Mouse (Mus musculus) cerebellum, postnatal 25 days (tissue): ENCODE data around the gene Edem3.
A peak's percentile ranks its signal among the peaks of the same experiment; 100 is the strongest.
"Not testable (repeated sequence)": the region's sequence is repeated elsewhere in the genome, so short reads cannot be mapped to it uniquely, and the experiment has no call there.

Experiments
- DNase-seq, 2 experiments: peaks; one replicate each; pipeline ENCODE4 v3.0.0; 2021; ENCODE audit warnings: mixed read lengths in 2 of 2

The Edem3 gene

DNA sequence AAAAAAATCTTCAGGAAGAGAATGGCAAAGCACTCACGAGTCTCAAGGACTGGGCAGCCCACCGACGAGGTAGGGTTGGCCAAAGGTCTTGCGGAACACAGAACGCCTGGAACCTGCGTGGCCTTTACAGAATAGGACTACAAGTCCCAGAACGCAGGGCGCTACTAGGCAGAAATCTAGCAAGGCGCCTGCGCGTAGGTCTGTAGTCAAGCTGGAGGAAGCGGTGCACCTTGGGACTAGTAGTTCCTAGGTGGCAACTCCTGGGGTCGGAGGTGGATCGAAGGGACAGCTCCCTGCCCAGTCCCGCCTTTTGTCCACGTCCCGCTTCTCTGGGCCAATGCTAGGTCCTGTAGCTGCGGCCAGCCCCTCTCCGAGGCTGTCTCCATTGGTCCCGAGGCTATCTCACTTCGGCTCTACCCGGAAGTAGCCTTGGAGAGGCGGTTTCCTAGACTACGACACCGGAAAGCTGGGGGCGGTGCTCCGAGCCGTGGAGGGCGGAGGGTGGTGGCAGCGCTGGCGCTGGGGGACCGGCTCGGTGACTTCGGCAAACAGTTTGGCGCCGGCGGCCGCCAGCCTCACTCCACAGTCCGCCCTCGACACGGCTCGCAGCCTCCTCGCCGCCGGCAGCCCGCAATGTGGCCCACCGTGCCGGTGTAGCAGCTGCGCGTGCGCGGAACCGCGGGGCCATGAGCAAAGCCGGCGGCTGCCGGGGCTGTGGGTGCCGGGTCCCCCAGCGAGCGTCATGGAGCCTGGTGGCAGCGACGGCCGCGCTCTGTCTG, at the start of gene Edem3:
Gene Edem3, plus strand, starts transcription at position 491 of the 779 bp plus-strand sequence.
- DNase-seq: peak; percentile 95 to 97

DNA sequence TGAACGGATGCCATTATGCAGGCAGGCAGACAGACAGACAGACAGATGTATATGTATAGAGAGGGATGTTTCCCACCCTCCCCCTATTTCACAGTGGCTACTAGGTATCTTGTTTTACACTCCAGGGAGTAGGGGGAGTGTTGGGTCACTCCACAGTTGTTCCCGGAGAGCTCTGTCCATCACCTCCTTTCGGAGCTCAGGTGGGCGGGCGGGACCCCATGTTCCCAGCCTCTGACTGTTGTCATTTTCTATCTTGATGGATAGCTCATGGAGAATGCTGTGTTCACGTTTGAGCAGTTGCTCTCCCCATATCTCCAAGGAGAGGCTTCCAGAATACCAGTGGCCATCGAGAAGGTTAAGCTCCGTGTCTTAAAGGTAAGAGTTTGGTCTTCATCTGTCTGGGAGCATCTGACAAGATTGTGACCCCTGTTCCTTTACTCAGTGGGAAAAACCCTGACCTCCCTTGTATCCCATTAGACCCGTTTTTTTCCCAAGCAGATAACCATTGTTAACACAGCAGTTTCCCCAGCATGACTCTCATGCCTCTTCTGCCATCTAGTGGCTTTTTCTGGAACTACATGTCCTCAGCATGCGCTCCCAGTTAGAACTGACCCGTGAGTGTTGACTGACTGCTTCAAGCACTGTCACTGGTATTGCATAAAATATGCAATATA, 49.3 kb upstream of the Edem3 start:
- DNase-seq: peak; percentile 78 to 87

DNA sequence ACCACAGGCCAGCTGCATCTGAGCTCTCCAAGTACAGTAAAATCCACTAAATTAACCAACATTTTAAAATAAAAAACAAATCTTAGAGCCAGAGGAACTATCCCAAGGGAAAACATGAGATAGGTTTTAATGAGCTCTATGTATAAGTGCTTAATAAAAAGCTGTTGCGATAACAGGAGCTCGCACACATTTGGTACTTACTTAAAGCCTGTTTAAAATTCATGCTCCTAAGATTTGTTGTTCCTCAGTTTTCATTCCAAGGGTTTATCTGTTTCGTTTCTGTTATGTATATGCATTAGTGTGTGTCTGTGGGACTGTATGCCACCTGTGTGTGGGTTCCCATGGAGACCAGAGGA, 48.8 kb upstream of the Edem3 start:
- DNase-seq: no peak

DNA sequence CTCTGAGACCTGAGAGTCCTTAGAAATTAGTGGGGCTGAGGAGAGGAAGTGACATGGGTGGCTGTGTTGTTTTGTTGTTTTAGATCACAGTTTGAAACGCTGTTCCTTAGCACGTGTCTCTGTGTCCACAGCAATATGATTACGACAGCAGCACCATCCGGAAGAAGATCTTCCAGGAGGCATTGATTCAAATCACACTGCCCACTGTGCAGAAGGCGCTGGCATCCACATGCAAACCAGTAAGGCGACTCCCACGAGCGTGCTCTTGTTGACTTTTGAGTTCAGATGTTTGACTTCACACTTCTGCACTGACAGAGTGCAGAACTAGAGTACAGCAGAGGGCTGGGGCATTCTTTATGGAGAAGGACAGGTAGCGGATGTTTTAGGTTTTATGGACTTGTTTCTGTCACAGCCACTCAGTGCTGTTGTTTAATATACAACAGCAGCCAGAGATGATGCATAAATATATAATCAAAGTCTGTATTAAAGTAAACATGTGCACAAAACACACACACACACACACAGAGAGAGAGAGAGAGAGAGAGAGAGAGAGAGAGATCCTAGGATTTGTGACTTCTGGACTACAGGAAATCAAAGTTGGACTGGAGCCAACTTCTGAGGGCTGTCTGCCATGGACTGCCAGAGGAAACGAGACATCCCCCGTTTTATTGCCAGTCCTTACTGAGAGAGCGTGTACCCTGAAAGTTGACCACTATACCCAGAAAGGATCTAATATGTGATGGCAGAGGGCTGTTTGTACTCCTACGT, 46.0 kb upstream of the Edem3 start:
- DNase-seq: peak in 1 of 2 experiments; percentile 49

DNA sequence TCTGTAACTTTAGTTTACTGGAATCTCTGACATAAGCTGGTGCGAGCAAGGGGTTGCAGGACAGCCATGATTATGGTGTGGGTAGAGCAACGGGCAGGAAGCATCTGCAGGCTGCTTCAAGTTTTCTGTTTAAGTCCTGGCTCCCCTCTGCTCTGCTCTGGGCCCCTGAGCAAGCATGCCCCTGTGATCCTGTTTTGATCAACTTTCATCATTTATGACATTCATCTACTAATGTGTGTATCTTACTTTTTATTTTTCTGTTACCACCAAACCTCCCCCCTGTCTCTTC, 45.5 kb upstream of the Edem3 start:
- no peak for DNase-seq

DNA sequence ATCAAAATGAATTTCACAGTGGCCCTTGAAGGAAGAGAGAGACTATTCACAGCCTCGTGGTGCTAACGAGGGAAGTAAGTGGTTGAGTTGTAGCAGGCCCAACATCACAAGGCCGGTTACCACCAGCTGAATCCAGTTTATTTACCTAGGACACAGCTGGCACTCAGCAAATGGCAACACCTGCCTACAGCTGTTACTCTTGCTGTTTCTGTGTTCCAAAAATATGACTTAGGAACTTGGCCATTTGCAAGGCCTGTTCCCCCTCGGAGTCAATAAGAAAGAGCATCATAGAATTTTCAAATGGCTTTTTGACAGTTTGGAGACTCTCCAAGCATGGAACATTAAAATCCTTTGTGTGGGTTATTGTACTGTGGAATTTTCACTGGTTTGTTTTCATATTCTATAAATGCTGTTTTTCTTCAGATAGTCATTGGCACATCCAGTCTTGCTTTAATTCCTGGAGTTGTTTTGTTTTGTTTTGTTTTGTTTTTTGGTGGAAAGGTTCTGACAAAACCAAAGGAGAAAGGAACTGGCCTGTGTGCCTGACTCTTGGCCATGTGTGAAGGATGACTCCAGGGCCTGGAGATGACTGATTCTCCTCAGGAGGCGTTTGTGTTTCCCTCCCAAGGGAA, 44.6 kb upstream of the Edem3 start:
- DNase-seq: no peak

DNA sequence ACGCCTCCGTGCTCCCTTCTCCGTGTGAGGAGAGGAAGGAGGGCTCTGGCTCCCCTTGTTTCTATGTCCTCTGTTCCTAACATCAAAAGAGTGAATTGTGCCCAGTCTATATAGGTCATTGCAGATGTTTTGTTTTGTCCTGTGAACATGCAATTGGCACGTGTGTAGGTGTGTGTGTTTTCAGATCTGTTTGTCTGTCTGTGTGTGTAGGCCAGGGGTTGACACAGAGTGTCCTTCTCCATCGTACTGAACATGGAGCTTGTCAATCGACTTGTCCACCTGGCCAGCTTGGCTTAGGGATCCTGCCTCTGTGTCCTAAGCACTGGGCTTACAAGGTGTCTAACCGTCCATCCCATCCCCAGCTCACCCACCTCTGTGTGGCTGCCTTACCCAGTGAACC, 44.1 kb upstream of the Edem3 start:
- no peak for DNase-seq

DNA sequence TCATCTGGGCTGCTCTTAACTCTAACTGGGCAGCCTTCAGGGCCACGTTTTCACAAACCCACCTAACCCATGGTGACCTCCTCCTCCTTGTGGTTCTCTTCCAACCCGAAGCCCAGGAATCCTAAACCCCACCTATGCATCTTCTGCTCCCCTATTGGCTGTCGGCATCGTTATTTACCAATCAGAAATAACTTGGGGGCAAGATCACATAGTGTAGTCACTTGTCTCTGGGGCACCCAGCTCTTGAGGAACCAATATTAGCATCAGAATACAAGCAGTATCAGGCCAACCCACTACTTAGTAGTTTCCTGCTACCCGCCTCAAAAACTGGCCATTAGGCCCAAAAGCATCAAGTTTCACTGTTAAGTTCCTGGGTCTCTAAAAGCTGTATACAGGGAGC, 42.5 kb upstream of the Edem3 start:
- no peak for DNase-seq

DNA sequence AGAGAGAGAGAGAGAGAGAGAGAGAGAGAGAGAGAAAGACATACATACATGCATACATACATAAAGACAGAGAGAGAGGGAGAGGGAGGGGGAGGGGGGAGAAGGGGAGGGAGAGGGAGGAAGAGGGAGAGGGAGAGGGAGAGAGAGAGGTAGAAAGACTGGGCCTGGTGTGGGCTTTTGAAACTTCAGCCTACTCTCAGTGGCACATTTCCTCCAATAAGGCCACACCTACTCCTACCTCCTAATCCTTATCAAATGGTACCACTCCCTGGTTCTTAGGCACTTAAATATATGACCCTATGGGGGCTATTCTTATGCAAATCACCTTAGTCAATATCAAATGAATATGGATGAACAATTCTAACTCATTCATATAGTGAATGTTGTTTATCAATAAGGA, 41.5 kb upstream of the Edem3 start:
- DNase-seq: no peak

DNA sequence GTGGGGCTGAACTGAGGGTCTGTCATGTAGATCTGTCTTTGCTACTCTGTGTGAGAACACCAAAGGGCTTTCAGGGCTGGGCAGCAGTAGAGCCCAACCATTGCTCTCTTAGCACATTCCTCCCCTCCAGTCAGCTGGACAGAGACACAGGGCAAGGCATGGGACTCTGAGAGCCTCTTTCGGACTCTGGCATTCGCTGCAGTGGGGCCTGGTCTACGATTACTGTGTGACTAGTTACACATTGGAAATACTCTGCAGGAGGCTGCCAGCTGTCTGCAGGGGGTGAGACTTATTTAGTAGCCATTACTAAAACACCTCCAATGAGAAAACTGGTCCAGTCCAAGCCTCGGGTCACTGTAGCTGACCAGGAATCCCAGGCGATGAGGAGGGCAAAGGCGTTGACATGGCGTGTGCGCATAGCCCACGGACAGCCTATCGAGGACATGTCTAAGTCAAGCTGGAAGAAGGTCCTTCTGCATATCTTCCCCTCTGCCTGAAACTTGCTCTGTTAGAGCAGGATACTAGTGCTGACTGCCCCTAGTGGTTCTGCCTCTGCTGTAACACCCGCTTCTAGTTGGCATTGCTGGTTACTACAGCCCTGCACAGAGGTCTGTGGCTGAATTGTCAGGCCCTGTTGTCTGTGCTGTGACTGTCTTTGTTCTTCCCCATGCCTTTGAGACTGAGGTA, 39.0 kb upstream of the Edem3 start:
- no peak for DNase-seq

DNA sequence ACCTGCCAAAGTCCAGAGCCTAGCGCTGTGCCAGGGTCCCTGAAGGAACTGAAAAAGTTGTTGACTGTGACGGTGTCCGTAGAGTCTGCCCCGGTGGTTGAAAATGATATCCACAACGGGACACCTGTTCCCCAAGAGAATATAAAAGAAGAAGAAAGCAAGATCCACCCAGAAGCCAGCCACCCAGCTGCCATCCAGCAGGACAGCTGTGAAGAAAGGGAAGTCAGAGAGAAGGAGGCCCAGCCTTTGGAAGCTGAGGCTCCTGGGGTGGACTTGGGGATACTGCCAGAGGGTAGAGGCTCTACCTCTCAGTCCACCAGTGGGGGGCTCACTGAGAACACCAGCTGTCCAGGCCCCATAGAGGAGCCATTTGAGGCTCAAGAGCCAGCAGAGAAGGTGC, 37.5 kb upstream of the Edem3 start:
- DNase-seq: no peak

DNA sequence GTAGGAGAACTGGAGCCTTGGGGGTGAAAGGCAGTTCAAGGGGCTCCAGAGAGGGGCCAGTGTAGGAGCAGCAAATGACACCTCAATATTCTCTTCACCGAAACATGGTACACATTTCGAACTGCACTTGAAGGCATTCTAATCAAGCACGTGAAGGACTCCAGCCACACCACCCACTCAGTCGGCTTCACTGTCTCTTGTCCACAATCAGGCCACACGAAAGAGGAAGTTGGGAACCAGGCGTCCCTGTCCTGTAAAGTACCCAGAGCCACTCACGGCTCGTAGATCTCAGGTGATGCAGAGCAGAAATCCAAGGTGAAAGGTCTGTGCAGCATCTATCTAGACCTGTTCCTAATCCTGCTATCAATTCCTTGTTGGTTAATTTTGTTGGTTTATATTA, 36.6 kb upstream of the Edem3 start:
- no peak for DNase-seq

DNA sequence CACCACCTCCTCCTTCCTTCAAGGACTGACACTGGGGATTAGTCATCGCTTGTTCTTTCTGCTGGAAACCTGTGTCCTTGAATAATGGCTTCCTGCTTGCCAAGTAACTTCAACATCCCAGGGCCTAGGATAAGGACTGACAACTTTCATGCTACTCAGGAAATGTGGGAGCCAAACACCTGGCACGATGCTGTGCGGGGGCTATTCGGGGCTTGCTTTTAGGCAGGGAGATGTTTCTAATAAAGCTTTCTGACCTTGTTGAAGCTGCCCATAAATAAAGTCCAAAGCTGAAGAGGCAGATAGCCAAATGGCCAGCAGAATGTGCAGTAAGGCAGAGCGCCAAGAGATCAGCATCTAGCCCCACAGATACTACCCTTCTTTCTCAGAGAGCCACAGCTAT, 35.3 kb upstream of the Edem3 start:
- DNase-seq: peak; percentile 28 to 39

DNA sequence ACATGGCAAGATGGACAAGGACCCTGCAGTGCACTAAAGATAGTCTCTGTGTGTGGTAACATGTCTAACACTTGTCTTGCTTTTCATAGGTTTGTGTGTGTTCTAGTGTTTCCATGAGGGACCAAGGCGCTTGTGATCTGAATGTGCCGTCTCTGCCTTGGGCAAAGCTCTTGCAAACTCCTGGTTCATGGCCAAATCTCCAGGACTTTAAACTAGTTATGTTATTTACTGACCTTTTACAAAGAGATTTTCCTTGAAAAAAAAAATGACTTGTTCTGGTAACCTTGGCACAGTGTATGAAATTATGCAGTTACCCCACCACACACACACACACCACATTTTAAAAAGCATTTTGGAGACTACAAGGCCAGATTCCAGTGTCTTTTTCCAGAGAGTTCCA, 34.6 kb upstream of the Edem3 start:
- no peak for DNase-seq

DNA sequence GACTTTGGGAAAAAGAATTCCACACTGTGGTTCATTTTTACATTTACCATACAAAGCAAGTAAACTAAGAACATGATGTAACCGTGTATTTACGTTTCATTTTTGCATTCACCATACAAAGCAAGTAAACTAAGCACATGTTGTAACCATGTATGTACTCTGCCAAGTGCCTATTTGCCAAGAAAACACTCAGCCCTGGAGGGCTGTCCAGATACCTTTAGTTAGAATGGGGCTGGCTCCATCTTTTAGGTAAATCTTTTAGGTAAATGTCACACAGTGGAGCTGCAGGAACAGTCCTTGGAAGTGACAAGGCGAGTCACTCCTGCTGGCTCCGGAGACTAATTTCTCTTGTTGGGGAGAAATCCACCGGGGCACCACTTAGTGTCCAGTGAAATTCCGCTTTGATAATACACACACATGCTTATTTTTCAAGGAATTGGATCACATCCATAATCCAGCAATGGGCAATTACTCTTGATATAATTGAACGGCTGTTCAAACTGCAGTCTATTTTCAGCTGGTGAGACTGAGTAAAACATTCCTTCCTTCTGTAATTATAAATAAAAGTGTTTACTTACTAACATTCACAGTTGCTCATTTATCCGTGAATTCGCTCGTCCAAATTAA, 33.7 kb upstream of the Edem3 start:
- DNase-seq: no peak

DNA sequence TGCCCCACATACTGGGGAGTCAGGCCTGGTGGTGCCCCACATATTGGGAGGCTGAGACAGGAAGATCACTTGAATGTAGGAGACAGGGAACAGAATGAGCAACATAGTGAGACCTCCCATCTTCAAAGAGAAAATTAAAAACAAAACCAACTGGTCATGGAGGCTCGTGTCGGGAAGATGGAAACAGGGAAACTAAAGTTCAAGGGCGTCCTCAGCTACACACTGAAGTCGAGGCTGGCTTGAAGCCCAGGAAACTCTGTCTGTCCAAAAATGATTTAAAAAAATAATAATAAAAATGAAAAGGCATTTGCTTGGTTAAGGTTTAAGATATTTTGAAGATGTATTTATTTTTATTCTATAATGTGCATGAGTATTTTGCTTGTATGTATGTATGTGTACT, 31.4 kb upstream of the Edem3 start:
- DNase-seq: no peak

DNA sequence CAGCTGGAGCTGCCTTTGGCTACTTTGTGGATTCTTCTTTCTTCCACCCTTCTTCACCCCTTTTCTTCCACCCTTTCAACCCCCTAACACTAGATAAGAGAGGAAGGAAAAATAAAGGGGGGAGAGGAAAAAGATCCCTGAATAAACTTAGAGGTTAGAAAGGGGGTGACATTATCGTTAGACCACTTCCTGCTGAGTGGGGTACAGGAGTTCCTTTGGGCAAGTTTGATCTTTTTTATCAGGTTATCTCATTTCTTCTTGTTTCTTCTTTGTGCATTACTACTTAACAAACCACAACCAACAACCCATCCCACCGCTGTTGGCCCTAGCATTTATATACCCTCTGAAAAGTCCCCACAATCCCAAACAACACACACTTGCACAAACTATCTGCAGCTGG, 29.6 kb upstream of the Edem3 start:
- no peak for DNase-seq

DNA sequence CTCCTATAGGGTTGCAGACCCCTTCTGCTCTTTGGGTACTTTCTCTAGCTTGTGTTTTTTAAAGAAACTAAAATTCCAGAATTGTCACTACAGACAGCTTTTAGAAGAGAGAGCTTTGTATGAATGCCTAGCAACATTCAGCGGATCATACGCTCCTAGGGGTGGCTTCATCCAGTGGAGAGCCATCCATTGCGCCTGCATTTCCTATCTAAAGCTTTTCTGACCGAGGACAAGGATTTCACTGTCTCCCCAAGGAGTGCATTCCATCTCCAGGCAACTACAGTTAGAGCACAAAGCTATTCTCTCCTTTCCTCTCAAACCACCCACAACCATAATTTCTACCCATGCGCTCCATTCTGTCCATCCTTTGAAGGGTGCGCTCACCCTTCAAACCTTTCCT, 28.8 kb upstream of the Edem3 start:
- DNase-seq: no peak

DNA sequence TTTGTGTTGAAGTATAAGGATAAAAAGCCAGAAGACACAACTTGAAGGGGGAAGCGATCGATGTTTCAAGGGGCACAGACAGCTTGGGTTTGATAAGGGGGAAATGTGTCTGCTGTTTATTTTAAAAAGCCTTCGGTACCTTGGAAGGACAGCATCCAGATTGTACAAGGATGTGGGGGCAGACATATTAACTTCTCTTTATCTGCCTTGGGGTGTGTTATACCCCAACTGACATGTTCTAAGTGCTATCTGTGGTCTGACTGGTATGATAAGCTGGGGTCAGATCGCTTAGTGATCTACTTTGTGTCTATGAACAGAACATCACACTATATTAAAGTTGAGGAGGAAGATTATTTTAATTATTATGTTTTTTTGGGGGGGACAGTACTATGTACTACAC, 27.0 kb upstream of the Edem3 start:
- no peak for DNase-seq

DNA sequence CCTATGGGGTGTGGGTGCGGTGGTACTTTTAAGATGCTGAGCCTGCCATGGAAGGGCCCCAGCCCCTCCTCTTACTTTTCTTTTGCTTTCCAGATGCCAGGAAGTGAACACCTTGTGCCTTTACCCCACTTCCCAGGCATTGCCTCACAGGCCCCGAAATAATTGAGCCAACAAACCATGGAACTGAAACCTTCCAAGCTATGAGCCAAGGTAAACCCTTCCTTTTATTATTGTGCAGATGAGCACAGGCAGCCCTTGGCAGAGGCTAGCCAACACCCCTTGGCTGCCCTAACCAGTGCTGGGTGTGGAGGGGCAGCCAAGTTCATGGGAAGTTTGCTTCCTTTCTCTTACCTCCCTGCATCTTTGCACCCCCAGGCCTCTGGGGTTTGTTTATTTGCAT, 18.0 kb upstream of the Edem3 start:
- DNase-seq: no peak

DNA sequence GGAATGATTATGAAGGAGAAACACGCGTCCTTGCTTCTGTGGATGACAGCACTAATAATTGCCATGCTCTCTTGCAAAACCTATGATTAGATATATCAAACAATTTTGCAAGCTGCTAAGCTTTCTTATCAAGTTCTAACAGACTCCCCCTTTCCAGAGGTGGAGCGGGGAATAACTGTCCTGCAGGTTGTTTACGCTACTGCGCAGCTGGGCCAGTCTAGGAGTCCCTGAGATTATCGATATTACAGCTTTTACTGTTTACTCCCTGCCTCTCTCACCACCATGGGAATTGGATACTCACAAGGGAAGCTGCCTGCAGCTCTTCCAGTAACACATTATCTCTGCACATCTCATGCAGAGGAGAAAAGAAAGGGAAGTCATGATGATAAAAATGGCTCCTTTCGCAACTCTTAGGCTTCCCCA, 14.0 kb upstream of the Edem3 start:
- no peak for DNase-seq

DNA sequence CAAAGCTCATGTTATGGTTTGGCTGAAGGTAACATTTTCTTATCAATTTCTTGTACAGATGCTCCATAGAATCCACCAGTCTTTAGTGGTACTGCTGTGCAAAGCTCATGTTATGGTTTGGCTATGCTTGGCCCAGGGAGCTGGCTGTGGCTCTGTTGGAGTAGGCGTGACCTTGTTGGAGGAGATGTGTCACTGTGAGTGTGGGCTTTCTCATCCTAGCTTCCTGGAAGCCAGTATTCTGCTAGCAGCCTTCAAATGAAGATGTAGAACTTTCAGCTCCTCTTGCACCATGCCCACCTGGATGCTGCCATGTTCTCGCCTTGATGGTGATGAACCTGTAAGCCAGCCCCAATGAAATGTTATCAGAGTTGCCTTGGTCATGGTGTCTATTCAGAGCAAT, 5.3 kb upstream of the Edem3 start:
- DNase-seq: not testable (repeated sequence)

DNA sequence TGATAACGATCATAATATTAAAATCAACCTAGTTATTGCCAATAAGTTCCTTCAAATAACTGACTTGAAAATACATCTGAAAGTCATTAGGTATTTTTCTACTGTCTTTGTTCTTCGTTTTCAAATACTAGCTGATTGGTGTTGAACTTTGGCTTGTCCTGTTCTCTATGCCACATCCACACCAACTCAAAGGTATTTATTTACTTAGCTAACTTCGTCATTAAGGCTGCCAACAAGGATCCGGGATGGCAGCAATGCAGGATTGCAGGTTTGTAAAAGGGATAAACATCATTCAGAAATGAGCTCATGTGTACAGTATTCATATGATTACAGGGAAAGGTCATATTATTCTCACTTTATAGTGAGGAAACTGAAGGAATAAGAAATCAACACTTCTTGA, 2.2 kb upstream of the Edem3 start:
- no peak for DNase-seq
